Mouse (Mus musculus) heart, embryonic 14.5 days (tissue): ENCODE results near the gene Sel1l3. TPM values are rescaled to one million over a fixed set of nuclear protein-coding genes. Genes with fewer than 3 reads are reported as not detected.

Source experiments
- ATAC-seq: fragments of 200-750 bp; cut with Nextera tagmentation; 2 replicates; pipeline ENCODE4 v1.8.0; 2017; ENCODE audit warnings: low read depth, moderate TSS enrichment; ENCODE audit not compliant: insufficient number of reproducible peaks, insufficient read depth, low FRiP score
- H3K27ac ChIP-seq, 2 experiments: fragments of 200-500 bp in 1 of 2; fragments of 300-500 bp in 1 of 2; sonication (generic) in 1 of 2; replicated peaks in 1 of 2; 2 replicates each; pipeline ENCODE4 v1.5.1; 2012 to 2014; ENCODE audit warnings: low read depth in 2 of 2, low read length in 2 of 2, control low read depth in 1 of 2, mild to moderate bottlenecking in 1 of 2, mixed read lengths in 1 of 2; ENCODE audit not compliant: control insufficient read depth in 1 of 2, insufficient read depth in 1 of 2
- H3K27me3 ChIP-seq: fragments of 300-500 bp; sonication (generic); 2 replicates; pipeline ENCODE4 v1.6.1; 2014; ENCODE audit warnings: mild to moderate bottlenecking, low read length, control low read depth; ENCODE audit not compliant: control insufficient read depth, insufficient read depth
- H3K36me3 ChIP-seq: fragments of 300-500 bp; sonication (generic); 2 replicates; pipeline ENCODE4 v1.6.1; 2014; ENCODE audit warnings: mild to moderate bottlenecking, control low read depth, low read length, mixed read lengths; ENCODE audit not compliant: control insufficient read depth, insufficient read depth
- H3K4me1 ChIP-seq, 2 experiments: fragments of 200-500 bp in 1 of 2; fragments of 300-500 bp in 1 of 2; sonication (generic) in 1 of 2; 2 replicates each; pipeline ENCODE4 v1.6.1; 2012 to 2014; ENCODE audit warnings: low read length in 2 of 2, control low read depth in 1 of 2, mixed read lengths in 1 of 2; ENCODE audit not compliant: control insufficient read depth in 2 of 2, insufficient read depth in 2 of 2
- H3K4me2 ChIP-seq: fragments of 300-500 bp; sonication (generic); 2 replicates; pipeline ENCODE4 v1.6.1; 2014; ENCODE audit warnings: mild to moderate bottlenecking, low read length
- H3K4me3 ChIP-seq, 2 experiments: fragments of 200-500 bp in 1 of 2; fragments of 300-500 bp in 1 of 2; sonication (generic) in 1 of 2; 2 replicates each; pipeline ENCODE4 v1.5.1; 2012 to 2014; ENCODE audit warnings: low read length in 2 of 2, mild to moderate bottlenecking in 2 of 2, control low read depth in 1 of 2, low read depth in 1 of 2, moderate library complexity in 1 of 2; ENCODE audit not compliant: control insufficient read depth in 1 of 2, insufficient read depth in 1 of 2
- H3K9ac ChIP-seq: fragments of 300-500 bp; sonication (generic); 2 replicates; pipeline ENCODE4 v1.6.1; 2014; ENCODE audit warnings: mild to moderate bottlenecking, low read length
- H3K9me3 ChIP-seq: fragments of 300-500 bp; sonication (generic); 2 replicates; pipeline ENCODE4 v1.6.1; 2016; ENCODE audit warnings: low read length, control low read depth; ENCODE audit not compliant: control insufficient read depth
- WGBS: fragments of 180-500 bp; shearing (Covaris S2); extraction: QIAGEN DNeasy Blood & Tissue Kit; methylation state at CpG from one replicate; pipeline ENCODE4 v1.1.7; 2014; 5-methylcytosine and 5-hydroxymethylcytosine counted together
- polyA plus RNA-seq: library from polyadenylated mRNA; unstranded; fragments of >200 nt; fragmentation: Nextera tagmentation; extraction: Ambion mirVana; gene quantifications from 2 replicates; pipeline ENCODE4 v1.2.1, GENCODE M21; 2014

Gene Sel1l3
- polyA plus RNA-seq, 1 experiment from 2014 or later, result 1.7 TPM

GRCm38 (mm10) chr5:53202748-53203147, 11.0 kb downstream of the Sel1l3 start:
- Histone ChIP-seq H3K27ac (no peak overlapping the region), H3K4me2 (no peak overlapping the region), H3K27me3 (no peaks in the 10 kb centered on the region), H3K4me1 (peaks cover 0 to 2% of the 10 kb centered on the region in 2 experiments; a peak in 1 of 4 replicates), H3K36me3 (no peaks in the 10 kb centered on the region), H3K9me3 (no peaks in the 10 kb centered on the region), H3K9ac (no peak overlapping the region), H3K4me3 (no peak overlapping the region)
- 57% methylated on average over 8 of the region's 8 CpGs for WGBS
- ATAC-seq, result no peak

GRCm38 (mm10) chr5:53200825-53201224, 12.9 kb downstream of the Sel1l3 start:
- H3K4me2 ChIP-seq, result no peak overlapping the region
- whole genome bisulfite sequencing, result 77% methylated on average over 10 of the region's 10 CpGs
- H3K9ac ChIP-seq, result no peak overlapping the region
- no peak for ATAC-seq
- H3K9me3 ChIP-seq, result no peaks in the 10 kb centered on the region
- peaks cover 0 to 2% of the 10 kb centered on the region in 2 experiments; a peak in 1 of 4 replicates for H3K4me1 ChIP-seq
- H3K27ac ChIP-seq, result no peak overlapping the region
- H3K36me3 ChIP-seq, result no peaks in the 10 kb centered on the region
- H3K27me3 ChIP-seq, result no peaks in the 10 kb centered on the region
- H3K4me3 ChIP-seq, result no peak overlapping the region

GRCm38 (mm10) chr5:53198408-53198807, 15.3 kb downstream of the Sel1l3 start:
- ATAC-seq, result no peak
- no peak overlapping the region for H3K4me2 ChIP-seq
- no peaks in the 10 kb centered on the region for H3K27me3 ChIP-seq
- H3K4me1 ChIP-seq, result peaks cover 0 to 2% of the 10 kb centered on the region in 2 experiments; a peak in 1 of 4 replicates
- no peak overlapping the region for H3K9ac ChIP-seq
- WGBS, result 75% methylated on average over 1 of the region's 1 CpGs
- H3K36me3 ChIP-seq, result no peaks in the 10 kb centered on the region
- H3K27ac ChIP-seq, result no peak overlapping the region
- no peaks in the 10 kb centered on the region for H3K9me3 ChIP-seq
- no peak overlapping the region for H3K4me3 ChIP-seq

- no peaks in the 10 kb centered on the region for H3K27me3 ChIP-seq
- H3K9me3 ChIP-seq, result no peaks in the 10 kb centered on the region
- peaks cover 0 to 2% of the 10 kb centered on the region in 2 experiments; a peak in 1 of 4 replicates for H3K4me1 ChIP-seq
- no peak overlapping the region for H3K9ac ChIP-seq
- no peak overlapping the region for H3K27ac ChIP-seq
- H3K36me3 ChIP-seq, result no peaks in the 10 kb centered on the region
- no peak for ATAC-seq
- 64% methylated on average over 10 of the region's 10 CpGs for WGBS
- no peak overlapping the region for H3K4me2 ChIP-seq
- H3K4me3 ChIP-seq, result no peak overlapping the region
Measured at GRCm38 (mm10) chr5:53196387-53197088, 17.2 kb downstream of the Sel1l3 start.

- H3K4me1 ChIP-seq, result no peaks in the 10 kb centered on the region
- no peak overlapping the region for H3K4me3 ChIP-seq
- H3K27ac ChIP-seq, result no peak overlapping the region
- no peak overlapping the region for H3K9ac ChIP-seq
- 87% methylated on average over 3 of the region's 3 CpGs for WGBS
- ATAC-seq, result no peak
- H3K36me3 ChIP-seq, result no peaks in the 10 kb centered on the region
- no peaks in the 10 kb centered on the region for H3K27me3 ChIP-seq
- H3K4me2 ChIP-seq, result no peak overlapping the region
- H3K9me3 ChIP-seq, result no peaks in the 10 kb centered on the region
Measured at GRCm38 (mm10) chr5:53194841-53195240, 18.9 kb downstream of the Sel1l3 start.

GRCm38 (mm10) chr5:53194421-53194820, 19.3 kb downstream of the Sel1l3 start:
- no peak for ATAC-seq
- H3K4me3 ChIP-seq, result no peak overlapping the region
- H3K27ac ChIP-seq, result no peak overlapping the region
- no peaks in the 10 kb centered on the region for H3K9me3 ChIP-seq
- 58% methylated on average over 2 of the region's 2 CpGs for WGBS
- H3K9ac ChIP-seq, result no peak overlapping the region
- no peaks in the 10 kb centered on the region for H3K36me3 ChIP-seq
- no peaks in the 10 kb centered on the region for H3K27me3 ChIP-seq
- no peak overlapping the region for H3K4me2 ChIP-seq
- no peaks in the 10 kb centered on the region for H3K4me1 ChIP-seq

- 80% methylated on average over 13 of the region's 13 CpGs for WGBS
- Histone ChIP-seq H3K36me3 (no peaks in the 10 kb centered on the region), H3K9me3 (no peaks in the 10 kb centered on the region), H3K27me3 (no peaks in the 10 kb centered on the region), H3K4me3 (no peak overlapping the region), H3K4me1 (no peaks in the 10 kb centered on the region), H3K27ac (no peak overlapping the region), H3K4me2 (no peak overlapping the region), H3K9ac (no peak overlapping the region)
- no peak for ATAC-seq
Measured at GRCm38 (mm10) chr5:53193092-53194030, 20.4 kb downstream of the Sel1l3 start.
